Mouse (Mus musculus): ENCODE results near the gene Mapkapk3. TPM values are rescaled to one million over a fixed set of nuclear protein-coding genes. Genes with fewer than 3 reads are reported as not detected.
A peak's percentile ranks its signal among the peaks of the same experiment; 100 is the strongest.

Mapkapk3 gene
- polyA plus RNA-seq, 1 experiment from 2014 or later = 1.4 TPM

- H3K4me2 ChIP-seq (ENCODE audit: low read length) = peak overlapping the region; percentile 74; the same call in 1 of the 2 replicates
- no peak overlapping the region for H3K4me3 ChIP-seq (ENCODE audit: low read depth, low read length)
- H3K9ac ChIP-seq (ENCODE audit: low read length) = no peak overlapping the region
- ATAC-seq (no peak), DNase-seq (ENCODE audit: low spot score) (no peak)
- H3K9me3 ChIP-seq (replicated peaks; ENCODE audit: control insufficient read depth, low read length) = no peaks in the 10 kb centered on the region
- WGBS = 29% methylated on average over 8 of the region's 8 CpGs
- peaks cover 6% of the 10 kb centered on the region; the same call in 1 of the 2 replicates for H3K4me1 ChIP-seq (ENCODE audit: control insufficient read depth, insufficient read depth, low read length)
- H3K27ac ChIP-seq (ENCODE audit: low read depth, low read length) = no peak overlapping the region
- H3K27me3 ChIP-seq (replicated peaks; ENCODE audit: control insufficient read depth, insufficient read depth, low read length) = peaks cover 3% of the 10 kb centered on the region
- no peaks in the 10 kb centered on the region for H3K36me3 ChIP-seq (ENCODE audit: control insufficient read depth, insufficient read depth, low read length)
Observed at GRCm38 (mm10) chr9:107288711-107289110, 966 bp downstream of the Mapkapk3 start.

- Histone ChIP-seq H3K27ac (ENCODE audit: low read depth, low read length) (no peak overlapping the region), H3K9me3 (replicated peaks; ENCODE audit: control insufficient read depth, low read length) (no peaks in the 10 kb centered on the region), H3K4me3 (ENCODE audit: low read depth, low read length) (no peak overlapping the region), H3K4me2 (ENCODE audit: low read length) (no peak overlapping the region), H3K36me3 (ENCODE audit: control insufficient read depth, insufficient read depth, low read length) (no peaks in the 10 kb centered on the region), H3K4me1 (ENCODE audit: control insufficient read depth, insufficient read depth, low read length) (peaks cover 6% of the 10 kb centered on the region; the same call in 1 of the 2 replicates), H3K9ac (ENCODE audit: low read length) (no peak overlapping the region), H3K27me3 (replicated peaks; ENCODE audit: control insufficient read depth, insufficient read depth, low read length) (peaks cover 3% of the 10 kb centered on the region)
- ATAC-seq (no peak), DNase-seq (ENCODE audit: low spot score) (no peak)
- 93% methylated on average over 14 of the region's 14 CpGs for WGBS
Observed at GRCm38 (mm10) chr9:107288105-107288650, 1.5 kb downstream of the Mapkapk3 start.

GRCm38 (mm10) chr9:107287294-107287693 lies 2.4 kb downstream of the Mapkapk3 start:
- Histone ChIP-seq H3K36me3 (ENCODE audit: control insufficient read depth, insufficient read depth, low read length) (no peaks in the 10 kb centered on the region), H3K9ac (ENCODE audit: low read length) (no peak overlapping the region), H3K4me3 (ENCODE audit: low read depth, low read length) (no peak overlapping the region), H3K9me3 (replicated peaks; ENCODE audit: control insufficient read depth, low read length) (no peaks in the 10 kb centered on the region), H3K27me3 (replicated peaks; ENCODE audit: control insufficient read depth, insufficient read depth, low read length) (peaks cover 3% of the 10 kb centered on the region), H3K4me2 (ENCODE audit: low read length) (no peak overlapping the region), H3K27ac (ENCODE audit: low read depth, low read length) (no peak overlapping the region), H3K4me1 (ENCODE audit: control insufficient read depth, insufficient read depth, low read length) (peaks cover 6% of the 10 kb centered on the region; the same call in 1 of the 2 replicates)
- WGBS = 71% methylated on average over 2 of the region's 2 CpGs
- DNase-seq (ENCODE audit: low spot score) (no peak), ATAC-seq (no peak)

- Histone ChIP-seq H3K4me3 (ENCODE audit: low read depth, low read length) (no peak overlapping the region), H3K36me3 (ENCODE audit: control insufficient read depth, insufficient read depth, low read length) (no peaks in the 10 kb centered on the region), H3K27ac (ENCODE audit: low read depth, low read length) (no peak overlapping the region), H3K4me1 (ENCODE audit: control insufficient read depth, insufficient read depth, low read length) (peaks cover 6% of the 10 kb centered on the region; the same call in 1 of the 2 replicates), H3K27me3 (replicated peaks; ENCODE audit: control insufficient read depth, insufficient read depth, low read length) (peaks cover 3% of the 10 kb centered on the region), H3K4me2 (ENCODE audit: low read length) (no peak overlapping the region), H3K9me3 (replicated peaks; ENCODE audit: control insufficient read depth, low read length) (no peaks in the 10 kb centered on the region), H3K9ac (ENCODE audit: low read length) (no peak overlapping the region)
- whole genome bisulfite sequencing = 32% methylated on average over 3 of the region's 3 CpGs
- ATAC-seq (no peak), DNase-seq (ENCODE audit: low spot score) (no peak)
Observed at GRCm38 (mm10) chr9:107285009-107285408, 4.7 kb downstream of the Mapkapk3 start.

GRCm38 (mm10) chr9:107282951-107283350 lies 6.7 kb downstream of the Mapkapk3 start:
- DNase-seq (ENCODE audit: low spot score) = no peak
- ATAC-seq = no peak
- H3K9ac ChIP-seq (ENCODE audit: low read length) = no peak overlapping the region
- 88% methylated on average over 9 of the region's 9 CpGs for WGBS
- H3K4me1 ChIP-seq (ENCODE audit: control insufficient read depth, insufficient read depth, low read length) = peaks cover 4% of the 10 kb centered on the region
- no peak overlapping the region for H3K4me2 ChIP-seq (ENCODE audit: low read length)
- no peak overlapping the region for H3K27ac ChIP-seq (ENCODE audit: low read depth, low read length)
- H3K9me3 ChIP-seq (replicated peaks; ENCODE audit: control insufficient read depth, low read length) = no peaks in the 10 kb centered on the region
- no peaks in the 10 kb centered on the region for H3K36me3 ChIP-seq (ENCODE audit: control insufficient read depth, insufficient read depth, low read length)
- no peak overlapping the region for H3K4me3 ChIP-seq (ENCODE audit: low read depth, low read length)
- H3K27me3 ChIP-seq (replicated peaks; ENCODE audit: control insufficient read depth, insufficient read depth, low read length) = no peaks in the 10 kb centered on the region; the same call in 1 of the 2 replicates

GRCm38 (mm10) chr9:107281241-107281987 lies 8.3 kb downstream of the Mapkapk3 start:
- WGBS = 90% methylated on average over 5 of the region's 5 CpGs
- H3K36me3 ChIP-seq (ENCODE audit: control insufficient read depth, insufficient read depth, low read length) = no peaks in the 10 kb centered on the region
- DNase-seq (ENCODE audit: low spot score) = no peak

GRCm38 (mm10) chr9:107280322-107281027 lies 9.2 kb downstream of the Mapkapk3 start:
- DNase-seq (ENCODE audit: low spot score) = no peak
- H3K9ac ChIP-seq (ENCODE audit: low read length) = no peak overlapping the region
- H3K4me2 ChIP-seq (ENCODE audit: low read length) = no peak overlapping the region

More at GRCm38 (mm10) chr9:107281241-107281987, 8.3 kb downstream of the Mapkapk3 start:
- ATAC-seq = no peak
- Histone ChIP-seq H3K4me3 (ENCODE audit: low read depth, low read length) (no peak overlapping the region), H3K9ac (ENCODE audit: low read length) (no peak overlapping the region), H3K4me1 (ENCODE audit: control insufficient read depth, insufficient read depth, low read length) (peaks cover 4% of the 10 kb centered on the region), H3K4me2 (ENCODE audit: low read length) (no peak overlapping the region), H3K9me3 (replicated peaks; ENCODE audit: control insufficient read depth, low read length) (no peaks in the 10 kb centered on the region), H3K27me3 (replicated peaks; ENCODE audit: control insufficient read depth, insufficient read depth, low read length) (no peaks in the 10 kb centered on the region), H3K27ac (ENCODE audit: low read depth, low read length) (no peak overlapping the region)

GRCm38 (mm10) chr9:107279378-107280321 lies 10.0 kb downstream of the Mapkapk3 start:
- WGBS = 31% methylated on average over 16 of the region's 16 CpGs
- H3K9ac ChIP-seq (ENCODE audit: low read length) = no peak overlapping the region
- no peak for DNase-seq (ENCODE audit: low spot score)

More at GRCm38 (mm10) chr9:107280322-107281027, 9.2 kb downstream of the Mapkapk3 start:
- H3K4me3 ChIP-seq (ENCODE audit: low read depth, low read length) = no peak overlapping the region
- no peak for ATAC-seq
- H3K27me3 ChIP-seq (replicated peaks; ENCODE audit: control insufficient read depth, insufficient read depth, low read length) = no peaks in the 10 kb centered on the region
- WGBS = 56% methylated on average over 13 of the region's 13 CpGs
- no peaks in the 10 kb centered on the region for H3K9me3 ChIP-seq (replicated peaks; ENCODE audit: control insufficient read depth, low read length)
- peaks cover 4% of the 10 kb centered on the region for H3K4me1 ChIP-seq (ENCODE audit: control insufficient read depth, insufficient read depth, low read length)
- H3K27ac ChIP-seq (ENCODE audit: low read depth, low read length) = no peak overlapping the region
- no peaks in the 10 kb centered on the region for H3K36me3 ChIP-seq (ENCODE audit: control insufficient read depth, insufficient read depth, low read length)

More at GRCm38 (mm10) chr9:107279378-107280321, 10.0 kb downstream of the Mapkapk3 start:
- Histone ChIP-seq H3K27ac (ENCODE audit: low read depth, low read length) (no peak overlapping the region), H3K4me2 (ENCODE audit: low read length) (no peak overlapping the region), H3K9me3 (replicated peaks; ENCODE audit: control insufficient read depth, low read length) (no peaks in the 10 kb centered on the region), H3K4me1 (ENCODE audit: control insufficient read depth, insufficient read depth, low read length) (peaks cover 4% of the 10 kb centered on the region), H3K4me3 (ENCODE audit: low read depth, low read length) (no peak overlapping the region), H3K27me3 (replicated peaks; ENCODE audit: control insufficient read depth, insufficient read depth, low read length) (no peaks in the 10 kb centered on the region), H3K36me3 (ENCODE audit: control insufficient read depth, insufficient read depth, low read length) (no peaks in the 10 kb centered on the region)
- no peak for ATAC-seq
